Mouse (Mus musculus) ovary, adult 18-20 months (tissue): ENCODE measurements around the gene 1500011B03Rik.

Experiments used
- DNase-seq: peaks from one replicate; pipeline ENCODE4 v3.0.0; 2022; ENCODE audit warnings: low spot score, mixed read lengths

Gene 1500011B03Rik

GRCm38 (mm10) chr5:114782991-114783390, 40.3 kb downstream of the 1500011B03Rik start:
- DNase-seq: no peak

- DNase-seq: no peak
Measured at GRCm38 (mm10) chr5:114780912-114781311, 42.4 kb downstream of the 1500011B03Rik start.

- DNase-seq: no peak
Measured at GRCm38 (mm10) chr5:114779956-114780489, 43.2 kb downstream of the 1500011B03Rik start.

GRCm38 (mm10) chr5:114776174-114776573, 47.1 kb downstream of the 1500011B03Rik start:
- DNase-seq: no peak

GRCm38 (mm10) chr5:114775056-114775979, 48.0 kb downstream of the 1500011B03Rik start, which contains the start of gene Git2:
Gene Git2, minus strand, starts transcription at chr5:114775517.
- no peak for DNase-seq

- peak; percentile 83 for DNase-seq
Measured at GRCm38 (mm10) chr5:114774403-114775051, 48.7 kb downstream of the 1500011B03Rik start, which contains the start of gene Ankrd13a. Gene Ankrd13a, plus strand, starts transcription at chr5:114774677.

GRCm38 (mm10) chr5:114773780-114774179, 49.5 kb downstream of the 1500011B03Rik start:
- DNase-seq: no peak

- DNase-seq: peak; percentile 95
Measured at GRCm38 (mm10) chr5:114773211-114773710, 50.0 kb downstream of the 1500011B03Rik start.

- DNase-seq: no peak
Measured at GRCm38 (mm10) chr5:114772456-114773203, 50.6 kb downstream of the 1500011B03Rik start.

GRCm38 (mm10) chr5:114771796-114772195, 51.5 kb downstream of the 1500011B03Rik start:
- no peak for DNase-seq

GRCm38 (mm10) chr5:114769786-114770185, 53.5 kb downstream of the 1500011B03Rik start:
- no peak for DNase-seq

GRCm38 (mm10) chr5:114767185-114767584, 56.1 kb downstream of the 1500011B03Rik start:
- no peak for DNase-seq

- DNase-seq: no peak
Measured at GRCm38 (mm10) chr5:114766686-114767085, 56.6 kb downstream of the 1500011B03Rik start.

GRCm38 (mm10) chr5:114764812-114765735, 58.2 kb downstream of the 1500011B03Rik start:
- no peak for DNase-seq

GRCm38 (mm10) chr5:114761980-114762379, 61.3 kb downstream of the 1500011B03Rik start:
- no peak for DNase-seq

GRCm38 (mm10) chr5:114759536-114760090, 63.7 kb downstream of the 1500011B03Rik start:
- DNase-seq: no peak
